Mouse (Mus musculus) cortical plate, adult 2 months (tissue): ENCODE results near the gene Tlx2. TPM values are rescaled to one million over a fixed set of nuclear protein-coding genes. Genes with fewer than 3 reads are reported as not detected.

Experiments used
- H3K27ac ChIP-seq: fragments of 200-500 bp; 2 replicates; pipeline ENCODE4 v1.5.1; 2012; ENCODE audit warnings: low read length, control low read depth, inconsistent platforms; ENCODE audit not compliant: insufficient read depth
- H3K4me1 ChIP-seq: fragments of 200-500 bp; 2 replicates; pipeline ENCODE4 v1.6.1; 2011; ENCODE audit warnings: low read length; ENCODE audit not compliant: control insufficient read depth, insufficient read depth
- H3K4me3 ChIP-seq: fragments of 200-500 bp; 2 replicates; pipeline ENCODE4 v1.5.1; 2011; ENCODE audit warnings: mild to moderate bottlenecking, low read length, control low read depth; ENCODE audit not compliant: insufficient read depth
- CTCF ChIP-seq: fragments of 200-500 bp; IDR thresholded peaks from 2 replicates; pipeline ENCODE4 v1.5.1; 2011; ENCODE audit warnings: mild to moderate bottlenecking, control low read depth, low read length; ENCODE audit not compliant: insufficient read depth; ENCODE audit errors: extremely low read depth
- POLR2A ChIP-seq: fragments of 200-500 bp; IDR thresholded peaks from 2 replicates; pipeline ENCODE4 v1.6.1; 2011; ENCODE audit warnings: mild to moderate bottlenecking, low read length, control low read depth; ENCODE audit not compliant: insufficient read depth; ENCODE audit errors: extremely low read depth
- polyA plus RNA-seq: library from polyadenylated mRNA; depleted of rRNA; stranded (reverse); fragments of >200 nt; gene quantifications from 2 replicates; pipeline ENCODE4 v1.2.3, GENCODE M21; 2012

The Tlx2 gene
- polyA plus RNA-seq, 1 experiment = not detected

- no peak overlapping the region for H3K4me3 ChIP-seq
- H3K27ac ChIP-seq = no peak overlapping the region
- H3K4me1 ChIP-seq = peaks cover 3% of the 10 kb centered on the region; the same call in 1 of the 2 replicates
- TF ChIP-seq CTCF = no peak
- no peak for TF ChIP-seq POLR2A
Measured at GRCm38 (mm10) chr6:83111510-83112136, 41.5 kb upstream of the Tlx2 start.

GRCm38 (mm10) chr6:83108762-83109668, 38.9 kb upstream of the Tlx2 start, which contains the start of gene Mrpl53:
TSS of gene Mrpl53 (plus strand) at chr6:83109040.
- Histone ChIP-seq H3K27ac (peak within 1 kb of the TSS; percentile 84), H3K4me3 (peak within 1 kb of the TSS; percentile 98), H3K4me1 (peaks cover 5% of the 10 kb centered on the region)
- TF ChIP-seq CTCF = no peak
- TF ChIP-seq POLR2A = peak; percentile 88

GRCm38 (mm10) chr6:83107566-83108400, 37.7 kb upstream of the Tlx2 start:
- H3K27ac ChIP-seq = no peak overlapping the region
- H3K4me1 ChIP-seq = peaks cover 5% of the 10 kb centered on the region
- H3K4me3 ChIP-seq = no peak overlapping the region; the same call in 1 of the 2 replicates
- TF ChIP-seq POLR2A (no peak), CTCF (peak; percentile 66)

- H3K4me3 ChIP-seq = no peak overlapping the region
- H3K4me1 ChIP-seq = peaks cover 6% of the 10 kb centered on the region
- TF ChIP-seq POLR2A (no peak), CTCF (no peak)
- H3K27ac ChIP-seq = no peak overlapping the region
Measured at GRCm38 (mm10) chr6:83104158-83104557, 34.1 kb upstream of the Tlx2 start.

GRCm38 (mm10) chr6:83103130-83103650, 33.1 kb upstream of the Tlx2 start:
- TF ChIP-seq CTCF (no peak), POLR2A (no peak)
- Histone ChIP-seq H3K4me3 (peak overlapping the region; percentile 53), H3K27ac (no peak overlapping the region), H3K4me1 (peaks cover 6% of the 10 kb centered on the region)

- TF ChIP-seq CTCF = no peak
- TF ChIP-seq POLR2A = 0 out of 2 replicates have a peak, but pooled peaks have one; percentile 19
- peak overlapping the region; percentile 53 for H3K4me3 ChIP-seq
- peak overlapping the region; percentile 8 for H3K27ac ChIP-seq
- peaks cover 4% of the 10 kb centered on the region for H3K4me1 ChIP-seq
Measured at GRCm38 (mm10) chr6:83101688-83102556, 31.8 kb upstream of the Tlx2 start.

GRCm38 (mm10) chr6:83101316-83101687, 31.2 kb upstream of the Tlx2 start, which contains the start of the genes Ccdc142 and Gm42688:
TSS of gene Ccdc142 (plus strand) at chr6:83101601.
TSS of gene Gm42688 (plus strand) at chr6:83101617.
- TF ChIP-seq POLR2A (no peak; the same call in 1 of the 2 replicates), CTCF (peak; percentile 54)
- H3K4me1 ChIP-seq = peaks cover 4% of the 10 kb centered on the region
- H3K27ac ChIP-seq = peak within 1 kb of the TSS; percentile 8
- H3K4me3 ChIP-seq = peak within 1 kb of the TSS; percentile 53

GRCm38 (mm10) chr6:83098411-83098810, 28.3 kb upstream of the Tlx2 start:
- H3K4me3 ChIP-seq = no peak overlapping the region
- H3K4me1 ChIP-seq = peaks cover 2% of the 10 kb centered on the region
- H3K27ac ChIP-seq = no peak overlapping the region
- TF ChIP-seq CTCF = no peak
- no peak for TF ChIP-seq POLR2A
